Mouse (Mus musculus) inflammation-experienced regulatory T-cells, adult 6 months (primary cell): Measurements from ENCODE around the gene Pip5k1c. TPM values are rescaled to one million over a fixed set of nuclear protein-coding genes. Genes with fewer than 3 reads are reported as not detected.
A peak's percentile ranks its signal among the peaks of the same experiment; 100 is the strongest.

Experiments
- ATAC-seq: one replicate; pipeline ENCODE4 v1.8.0; 2017
- polyA plus RNA-seq, 3 experiments: library from polyadenylated mRNA; unstranded; fragments of 100-300 nt; shearing (Covaris generic); gene quantifications; one replicate each; pipeline ENCODE4 v1.2.1; 2017

The Pip5k1c gene
- polyA plus RNA-seq: 10 to 100 TPM; 10.7 to 15.9 (median 14.4) TPM

GRCm38 (mm10) chr10:81292554-81293333 is at the start of gene Pip5k1c:
TSS of gene Pip5k1c (plus strand) at chr10:81292963.
- peak; percentile 92 for ATAC-seq

GRCm38 (mm10) chr10:81244146-81244545 is 48.6 kb upstream of the Pip5k1c start:
- ATAC-seq: no peak

- peak; percentile 76 for ATAC-seq
Observed at GRCm38 (mm10) chr10:81244595-81244994, 48.2 kb upstream of the Pip5k1c start.

GRCm38 (mm10) chr10:81245166-81245565 is 47.6 kb upstream of the Pip5k1c start:
- no peak for ATAC-seq

- ATAC-seq: peak; percentile 70
Observed at GRCm38 (mm10) chr10:81247804-81248203, 45.0 kb upstream of the Pip5k1c start.

- ATAC-seq: no peak
Observed at GRCm38 (mm10) chr10:81249442-81249841, 43.3 kb upstream of the Pip5k1c start.

GRCm38 (mm10) chr10:81252424-81253419 is 40.0 kb upstream of the Pip5k1c start, which contains the start of gene Matk:
TSS of gene Matk (plus strand) at chr10:81252935.
- ATAC-seq: peak; percentile 69

- ATAC-seq: no peak
Observed at GRCm38 (mm10) chr10:81254886-81255285, 37.9 kb upstream of the Pip5k1c start.

- peak; percentile 53 for ATAC-seq
Observed at GRCm38 (mm10) chr10:81257158-81258039, 35.4 kb upstream of the Pip5k1c start.

- no peak for ATAC-seq
Observed at GRCm38 (mm10) chr10:81259225-81259884, 33.4 kb upstream of the Pip5k1c start.

GRCm38 (mm10) chr10:81261025-81261424 is 31.7 kb upstream of the Pip5k1c start:
- no peak for ATAC-seq

- ATAC-seq: no peak
Observed at GRCm38 (mm10) chr10:81265540-81265939, 27.2 kb upstream of the Pip5k1c start.

GRCm38 (mm10) chr10:81266211-81267105 is 26.3 kb upstream of the Pip5k1c start, which contains the start of the genes Mrpl54 and Apba3:
TSS of gene Mrpl54 (minus strand) at chr10:81266934.
TSS of gene Apba3 (plus strand) at chr10:81266960.
- peak; percentile 87 for ATAC-seq

- ATAC-seq: peak; percentile 68
Observed at GRCm38 (mm10) chr10:81268056-81268455, 24.7 kb upstream of the Pip5k1c start.

- no peak for ATAC-seq
Observed at GRCm38 (mm10) chr10:81268643-81269412, 23.9 kb upstream of the Pip5k1c start.

GRCm38 (mm10) chr10:81272356-81272755 is 20.4 kb upstream of the Pip5k1c start:
- ATAC-seq: no peak

- no peak for ATAC-seq
Observed at GRCm38 (mm10) chr10:81273842-81274241, 18.9 kb upstream of the Pip5k1c start.

GRCm38 (mm10) chr10:81277676-81278075 is 15.1 kb upstream of the Pip5k1c start:
- no peak for ATAC-seq

- ATAC-seq: no peak
Observed at GRCm38 (mm10) chr10:81279496-81279895, 13.3 kb upstream of the Pip5k1c start.
